Mouse (Mus musculus): Measurements from ENCODE around the gene Ift81. TPM values are rescaled to one million over a fixed set of nuclear protein-coding genes. Genes with fewer than 3 reads are reported as not detected.
A peak's percentile ranks its signal among the peaks of the same experiment; 100 is the strongest.

The Ift81 gene
- polyA plus RNA-seq, 1 experiment from 2014 or later, result 61.9 TPM

- Histone ChIP-seq H3K4me2 (replicated peaks) (no peak overlapping the region), H3K9me3 (ENCODE audit: control insufficient read depth, low read length) (no peaks in the 10 kb centered on the region), H3K27ac (no peak overlapping the region), H3K4me3 (replicated peaks; ENCODE audit: low read length) (no peak overlapping the region), H3K9ac (no peak overlapping the region), H3K4me1 (replicated peaks; ENCODE audit: control insufficient read depth, insufficient read depth, low read length) (no peaks in the 10 kb centered on the region), H3K27me3 (ENCODE audit: control insufficient read depth, insufficient read depth, low read length) (no peaks in the 10 kb centered on the region), H3K36me3 (replicated peaks; ENCODE audit: control insufficient read depth, insufficient read depth) (no peaks in the 10 kb centered on the region)
- ATAC-seq (ENCODE audit: low FRiP score), result no peak
- peak; percentile 57 for DNase-seq (ENCODE audit: low spot score)
- 66% methylated on average over 7 of the region's 7 CpGs for WGBS
Observed at GRCm38 (mm10) chr5:122547251-122547714, 67.0 kb downstream of the Ift81 start.

DNA sequence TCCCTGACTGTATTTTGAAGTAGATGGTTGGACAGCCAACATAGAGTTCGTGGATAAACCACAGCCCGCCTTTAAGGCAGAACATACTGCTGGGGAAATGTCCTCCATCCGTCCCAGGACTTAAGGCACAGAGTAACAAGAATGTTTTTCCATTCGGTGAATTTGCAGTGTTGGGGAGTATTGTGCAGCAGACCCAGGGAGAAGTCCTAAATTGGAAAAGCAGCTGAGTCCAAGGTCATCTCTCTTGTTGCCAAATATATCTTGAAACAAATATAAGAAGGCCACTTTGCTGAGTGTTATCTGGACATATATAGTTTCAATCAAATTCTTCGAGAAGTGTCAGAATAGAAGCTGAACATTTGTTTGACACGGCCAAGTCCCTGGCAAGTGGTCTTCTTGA, 70.9 kb downstream of the Ift81 start:
- Histone ChIP-seq H3K36me3 (replicated peaks; ENCODE audit: control insufficient read depth, insufficient read depth) (0 out of 2 replicates have a peak, but pooled peaks cover 11% of the 10 kb centered on the region), H3K27me3 (ENCODE audit: control insufficient read depth, insufficient read depth, low read length) (no peaks in the 10 kb centered on the region), H3K9ac (no peak overlapping the region), H3K9me3 (ENCODE audit: control insufficient read depth, low read length) (no peaks in the 10 kb centered on the region), H3K4me1 (replicated peaks; ENCODE audit: control insufficient read depth, insufficient read depth, low read length) (no peaks in the 10 kb centered on the region), H3K4me3 (replicated peaks; ENCODE audit: low read length) (no peak overlapping the region), H3K4me2 (replicated peaks) (no peak overlapping the region), H3K27ac (no peak overlapping the region)
- ATAC-seq (ENCODE audit: low FRiP score) (no peak), DNase-seq (ENCODE audit: low spot score) (no peak)
- 94% methylated on average over 6 of the region's 6 CpGs for WGBS

GRCm38 (mm10) chr5:122541871-122542270, 72.4 kb downstream of the Ift81 start:
- Histone ChIP-seq H3K4me3 (replicated peaks; ENCODE audit: low read length) (no peak overlapping the region), H3K9ac (no peak overlapping the region), H3K27me3 (ENCODE audit: control insufficient read depth, insufficient read depth, low read length) (no peaks in the 10 kb centered on the region), H3K9me3 (ENCODE audit: control insufficient read depth, low read length) (no peaks in the 10 kb centered on the region), H3K4me1 (replicated peaks; ENCODE audit: control insufficient read depth, insufficient read depth, low read length) (no peaks in the 10 kb centered on the region), H3K36me3 (replicated peaks; ENCODE audit: control insufficient read depth, insufficient read depth) (0 out of 2 replicates have a peak, but pooled peaks cover 14% of the 10 kb centered on the region), H3K4me2 (replicated peaks) (no peak overlapping the region), H3K27ac (no peak overlapping the region)
- 93% methylated on average over 8 of the region's 8 CpGs for WGBS
- DNase-seq (ENCODE audit: low spot score), result no peak
- ATAC-seq (ENCODE audit: low FRiP score), result no peak

GRCm38 (mm10) chr5:122538077-122538476, 76.2 kb downstream of the Ift81 start:
- H3K4me1 ChIP-seq (replicated peaks; ENCODE audit: control insufficient read depth, insufficient read depth, low read length), result no peaks in the 10 kb centered on the region
- H3K27ac ChIP-seq, result no peak overlapping the region
- ATAC-seq (ENCODE audit: low FRiP score), result no peak
- no peaks in the 10 kb centered on the region for H3K27me3 ChIP-seq (ENCODE audit: control insufficient read depth, insufficient read depth, low read length)
- H3K4me3 ChIP-seq (replicated peaks; ENCODE audit: low read length), result no peak overlapping the region
- DNase-seq (ENCODE audit: low spot score), result no peak
- no peak overlapping the region for H3K4me2 ChIP-seq (replicated peaks)
- no peaks in the 10 kb centered on the region for H3K9me3 ChIP-seq (ENCODE audit: control insufficient read depth, low read length)
- 0 out of 2 replicates have a peak, but pooled peaks cover 14% of the 10 kb centered on the region for H3K36me3 ChIP-seq (replicated peaks; ENCODE audit: control insufficient read depth, insufficient read depth)
- 94% methylated on average over 11 of the region's 11 CpGs for WGBS
- H3K9ac ChIP-seq, result no peak overlapping the region

GRCm38 (mm10) chr5:122537654-122538053, 76.7 kb downstream of the Ift81 start:
- ATAC-seq (ENCODE audit: low FRiP score), result no peak
- H3K4me2 ChIP-seq (replicated peaks), result no peak overlapping the region
- H3K36me3 ChIP-seq (replicated peaks; ENCODE audit: control insufficient read depth, insufficient read depth), result 0 out of 2 replicates have a peak, but pooled peaks cover 14% of the 10 kb centered on the region
- no peak overlapping the region for H3K4me3 ChIP-seq (replicated peaks; ENCODE audit: low read length)
- H3K27ac ChIP-seq, result no peak overlapping the region
- H3K9ac ChIP-seq, result no peak overlapping the region
- no peaks in the 10 kb centered on the region for H3K4me1 ChIP-seq (replicated peaks; ENCODE audit: control insufficient read depth, insufficient read depth, low read length)
- H3K27me3 ChIP-seq (ENCODE audit: control insufficient read depth, insufficient read depth, low read length), result no peaks in the 10 kb centered on the region
- no peaks in the 10 kb centered on the region for H3K9me3 ChIP-seq (ENCODE audit: control insufficient read depth, low read length)
- no peak for DNase-seq (ENCODE audit: low spot score)
- WGBS, result 95% methylated on average over 5 of the region's 5 CpGs

DNA sequence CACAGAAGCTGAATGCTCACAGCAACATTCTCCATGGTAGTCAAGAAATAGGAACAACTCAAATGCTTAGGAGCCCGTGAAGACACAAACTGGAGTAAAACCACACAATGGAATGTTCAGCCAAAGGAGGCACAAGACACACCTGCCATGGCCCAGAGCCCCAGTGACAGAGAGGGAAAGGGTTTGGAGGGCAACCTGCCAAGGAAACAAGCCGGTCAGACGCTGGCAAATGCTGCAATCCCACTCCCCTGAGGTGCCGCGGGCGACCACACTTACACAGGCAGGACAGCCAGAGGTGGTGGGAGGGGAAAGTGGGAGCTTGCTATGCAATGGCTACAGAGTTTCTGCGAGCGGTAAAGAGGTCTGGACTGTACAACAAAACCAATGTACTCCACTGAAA, 80.4 kb downstream of the Ift81 start:
- no peak for DNase-seq (ENCODE audit: low spot score)
- H3K4me1 ChIP-seq (replicated peaks; ENCODE audit: control insufficient read depth, insufficient read depth, low read length), result no peaks in the 10 kb centered on the region
- no peak overlapping the region for H3K27ac ChIP-seq
- H3K27me3 ChIP-seq (ENCODE audit: control insufficient read depth, insufficient read depth, low read length), result no peaks in the 10 kb centered on the region
- no peak for ATAC-seq (ENCODE audit: low FRiP score)
- H3K4me3 ChIP-seq (replicated peaks; ENCODE audit: low read length), result no peak overlapping the region
- H3K4me2 ChIP-seq (replicated peaks), result no peak overlapping the region
- H3K9ac ChIP-seq, result no peak overlapping the region
- H3K36me3 ChIP-seq (replicated peaks; ENCODE audit: control insufficient read depth, insufficient read depth), result 0 out of 2 replicates have a peak, but pooled peaks cover 12% of the 10 kb centered on the region
- H3K9me3 ChIP-seq (ENCODE audit: control insufficient read depth, low read length), result no peaks in the 10 kb centered on the region
- WGBS, result 81% methylated on average over 8 of the region's 8 CpGs

GRCm38 (mm10) chr5:122529913-122530604, 84.3 kb downstream of the Ift81 start:
- 77% methylated on average over 9 of the region's 9 CpGs for WGBS
- H3K4me3 ChIP-seq (replicated peaks; ENCODE audit: low read length), result no peak overlapping the region
- DNase-seq (ENCODE audit: low spot score), result no peak
- 0 out of 2 replicates have a peak overlapping the region, but pooled peaks have one; percentile 21 for H3K27ac ChIP-seq
- H3K4me1 ChIP-seq (replicated peaks; ENCODE audit: control insufficient read depth, insufficient read depth, low read length), result no peaks in the 10 kb centered on the region
- no peak for ATAC-seq (ENCODE audit: low FRiP score)
- 0 out of 2 replicates have a peak, but pooled peaks cover 4% of the 10 kb centered on the region for H3K36me3 ChIP-seq (replicated peaks; ENCODE audit: control insufficient read depth, insufficient read depth)
- no peaks in the 10 kb centered on the region for H3K27me3 ChIP-seq (ENCODE audit: control insufficient read depth, insufficient read depth, low read length)
- H3K4me2 ChIP-seq (replicated peaks), result no peak overlapping the region
- H3K9ac ChIP-seq, result no peak overlapping the region
- no peaks in the 10 kb centered on the region for H3K9me3 ChIP-seq (ENCODE audit: control insufficient read depth, low read length)

GRCm38 (mm10) chr5:122529316-122529715, 85.0 kb downstream of the Ift81 start:
- H3K27ac ChIP-seq, result 0 out of 2 replicates have a peak overlapping the region, but pooled peaks have one; percentile 21
- DNase-seq (ENCODE audit: low spot score), result no peak

GRCm38 (mm10) chr5:122528591-122528990, 85.7 kb downstream of the Ift81 start:
- no peak overlapping the region for H3K4me2 ChIP-seq (replicated peaks)
- H3K9ac ChIP-seq, result no peak overlapping the region
- 85% methylated on average over 3 of the region's 3 CpGs for WGBS
- H3K27ac ChIP-seq, result no peak overlapping the region
- H3K27me3 ChIP-seq (ENCODE audit: control insufficient read depth, insufficient read depth, low read length), result no peaks in the 10 kb centered on the region
- H3K4me1 ChIP-seq (replicated peaks; ENCODE audit: control insufficient read depth, insufficient read depth, low read length), result no peaks in the 10 kb centered on the region
- H3K36me3 ChIP-seq (replicated peaks; ENCODE audit: control insufficient read depth, insufficient read depth), result 0 out of 2 replicates have a peak, but pooled peaks cover 4% of the 10 kb centered on the region
- no peak overlapping the region for H3K4me3 ChIP-seq (replicated peaks; ENCODE audit: low read length)
- ATAC-seq (ENCODE audit: low FRiP score) (no peak), DNase-seq (ENCODE audit: low spot score) (no peak)
- H3K9me3 ChIP-seq (ENCODE audit: control insufficient read depth, low read length), result no peaks in the 10 kb centered on the region

More at GRCm38 (mm10) chr5:122529316-122529715, 85.0 kb downstream of the Ift81 start:
- Histone ChIP-seq H3K36me3 (replicated peaks; ENCODE audit: control insufficient read depth, insufficient read depth) (0 out of 2 replicates have a peak, but pooled peaks cover 4% of the 10 kb centered on the region), H3K27me3 (ENCODE audit: control insufficient read depth, insufficient read depth, low read length) (no peaks in the 10 kb centered on the region), H3K9me3 (ENCODE audit: control insufficient read depth, low read length) (no peaks in the 10 kb centered on the region), H3K4me3 (replicated peaks; ENCODE audit: low read length) (no peak overlapping the region), H3K4me1 (replicated peaks; ENCODE audit: control insufficient read depth, insufficient read depth, low read length) (no peaks in the 10 kb centered on the region), H3K4me2 (replicated peaks) (no peak overlapping the region), H3K9ac (no peak overlapping the region)
- WGBS, result 58% methylated on average over 3 of the region's 3 CpGs
- no peak for ATAC-seq (ENCODE audit: low FRiP score)

All from hindbrain, embryonic 14.5 days (tissue).